Mouse (Mus musculus) erythroblast, embryonic 14.5 days (primary cell): ENCODE measurements around the gene Numb. TPM values are rescaled to one million over a fixed set of nuclear protein-coding genes. Genes with fewer than 3 reads are reported as not detected.

Experiments
- H3K27me3 ChIP-seq: 2 replicates; pipeline ENCODE4 v1.6.1; 2012; ENCODE audit warnings: inconsistent platforms; ENCODE audit not compliant: control insufficient read depth
- H3K36me3 ChIP-seq: 2 replicates; pipeline ENCODE4 v1.6.1; 2012; ENCODE audit warnings: mild to moderate bottlenecking, inconsistent platforms; ENCODE audit not compliant: control insufficient read depth
- H3K4me1 ChIP-seq: 2 replicates; pipeline ENCODE4 v1.6.1; 2012; ENCODE audit warnings: inconsistent platforms; ENCODE audit not compliant: control insufficient read depth
- H3K4me3 ChIP-seq: replicated peaks from 2 replicates; pipeline ENCODE3; 2012; ENCODE audit warnings: moderate library complexity, mild to moderate bottlenecking, inconsistent platforms
- H3K9me3 ChIP-seq: 2 replicates; pipeline ENCODE4 v1.6.1; 2012; ENCODE audit warnings: low read length, inconsistent platforms, mixed read lengths; ENCODE audit not compliant: control insufficient read depth
- GATA1 ChIP-seq: IDR thresholded peaks from 2 replicates; pipeline ENCODE4 v1.6.1; 2012; ENCODE audit warnings: low read length, inconsistent platforms, mixed read lengths
- TAL1 ChIP-seq: IDR thresholded peaks from 3 replicates; pipeline ENCODE4 v1.6.1; 2012; ENCODE audit warnings: low read length, inconsistent platforms, mixed read lengths
- polyA plus RNA-seq: library from polyadenylated mRNA; stranded (reverse); fragments of >175 nt; gene quantifications from 2 replicates; pipeline ENCODE4 v1.2.3, GENCODE M21; 2012

Gene Numb
- polyA plus RNA-seq, 1 experiment = 0.85 TPM

GRCm38 (mm10) chr12:83925160-83925703, 3.5 kb upstream of the Numb start:
- no peaks in the 10 kb centered on the region for H3K9me3 ChIP-seq
- TF ChIP-seq TAL1 = no peak
- TF ChIP-seq GATA1 = no peak

GRCm38 (mm10) chr12:83924332-83924731, 2.6 kb upstream of the Numb start:
- peaks cover 8% of the 10 kb centered on the region for H3K27me3 ChIP-seq
- no peaks in the 10 kb centered on the region for H3K36me3 ChIP-seq
- no peaks in the 10 kb centered on the region for H3K9me3 ChIP-seq
- peaks cover 22% of the 10 kb centered on the region for H3K4me1 ChIP-seq
- TF ChIP-seq TAL1 (no peak), GATA1 (no peak)
- no peak overlapping the region for H3K4me3 ChIP-seq

More at GRCm38 (mm10) chr12:83925160-83925703, 3.5 kb upstream of the Numb start:
- no peaks in the 10 kb centered on the region for H3K36me3 ChIP-seq
- peaks cover 20% of the 10 kb centered on the region for H3K4me1 ChIP-seq
- no peak overlapping the region for H3K4me3 ChIP-seq
- peaks cover 8% of the 10 kb centered on the region for H3K27me3 ChIP-seq

DNA sequence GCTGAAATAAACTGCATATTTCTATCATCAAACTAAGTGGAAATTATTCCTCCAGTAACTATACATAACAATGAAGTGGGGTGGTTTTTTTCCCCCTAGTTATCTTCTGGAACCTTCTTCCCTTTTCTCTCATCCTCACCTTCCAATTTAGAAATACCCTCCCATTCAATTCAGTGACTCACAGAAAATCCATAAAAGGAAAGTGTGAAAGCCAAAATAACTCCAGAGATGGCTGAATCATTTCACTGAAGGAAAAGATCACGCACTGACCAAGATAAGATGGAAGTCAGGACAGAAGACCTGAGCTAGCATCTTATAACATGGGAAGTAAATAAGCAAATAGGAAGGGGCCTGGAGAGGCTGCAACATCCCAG, 1.7 kb upstream of the Numb start:
- Histone ChIP-seq H3K36me3 (no peaks in the 10 kb centered on the region), H3K4me1 (peaks cover 22% of the 10 kb centered on the region), H3K4me3 (no peak overlapping the region), H3K27me3 (peaks cover 5% of the 10 kb centered on the region), H3K9me3 (no peaks in the 10 kb centered on the region)
- TF ChIP-seq GATA1 = no peak
- no peak for TF ChIP-seq TAL1

DNA sequence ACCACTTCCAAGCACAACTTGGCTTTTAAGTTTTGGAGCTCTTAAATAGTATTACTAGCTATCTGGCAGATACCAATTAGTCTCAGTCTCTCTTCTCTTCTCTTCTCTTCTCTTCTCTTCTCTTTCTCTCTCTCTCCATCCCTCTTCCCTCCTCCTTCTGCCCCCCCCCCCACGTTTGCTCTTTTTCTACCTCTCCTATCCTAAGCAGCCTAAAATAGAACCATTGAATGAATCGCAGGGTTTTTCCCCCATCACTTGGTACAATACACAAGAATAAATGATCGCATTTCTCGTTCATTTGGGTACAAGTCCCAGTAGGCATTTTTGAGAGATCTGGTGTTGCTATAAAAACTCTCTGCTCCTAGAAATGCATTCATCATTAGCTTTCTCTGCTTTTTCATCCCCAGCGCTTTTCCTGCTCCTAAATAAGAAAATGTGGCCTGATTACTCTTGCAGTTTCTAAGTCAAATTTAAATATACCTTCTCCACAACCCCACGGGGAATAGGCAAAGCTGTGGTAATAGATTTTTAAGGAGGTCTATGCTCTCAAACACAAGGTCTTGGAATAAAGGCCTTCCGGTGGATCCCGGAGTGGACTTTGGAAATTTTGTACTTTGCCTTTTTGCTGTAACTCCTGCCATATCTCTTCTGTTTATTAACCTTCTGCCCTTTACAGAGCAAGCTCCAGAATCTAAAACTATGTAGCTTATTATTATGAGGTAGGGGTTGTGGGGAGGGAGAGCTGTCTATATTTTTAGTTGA, 1.2 kb upstream of the Numb start:
- no peak for TF ChIP-seq GATA1
- no peak for TF ChIP-seq TAL1
- Histone ChIP-seq H3K4me1 (peaks cover 22% of the 10 kb centered on the region), H3K9me3 (no peaks in the 10 kb centered on the region), H3K36me3 (no peaks in the 10 kb centered on the region), H3K27me3 (peaks cover 5% of the 10 kb centered on the region), H3K4me3 (peak overlapping the region; percentile 96)

DNA sequence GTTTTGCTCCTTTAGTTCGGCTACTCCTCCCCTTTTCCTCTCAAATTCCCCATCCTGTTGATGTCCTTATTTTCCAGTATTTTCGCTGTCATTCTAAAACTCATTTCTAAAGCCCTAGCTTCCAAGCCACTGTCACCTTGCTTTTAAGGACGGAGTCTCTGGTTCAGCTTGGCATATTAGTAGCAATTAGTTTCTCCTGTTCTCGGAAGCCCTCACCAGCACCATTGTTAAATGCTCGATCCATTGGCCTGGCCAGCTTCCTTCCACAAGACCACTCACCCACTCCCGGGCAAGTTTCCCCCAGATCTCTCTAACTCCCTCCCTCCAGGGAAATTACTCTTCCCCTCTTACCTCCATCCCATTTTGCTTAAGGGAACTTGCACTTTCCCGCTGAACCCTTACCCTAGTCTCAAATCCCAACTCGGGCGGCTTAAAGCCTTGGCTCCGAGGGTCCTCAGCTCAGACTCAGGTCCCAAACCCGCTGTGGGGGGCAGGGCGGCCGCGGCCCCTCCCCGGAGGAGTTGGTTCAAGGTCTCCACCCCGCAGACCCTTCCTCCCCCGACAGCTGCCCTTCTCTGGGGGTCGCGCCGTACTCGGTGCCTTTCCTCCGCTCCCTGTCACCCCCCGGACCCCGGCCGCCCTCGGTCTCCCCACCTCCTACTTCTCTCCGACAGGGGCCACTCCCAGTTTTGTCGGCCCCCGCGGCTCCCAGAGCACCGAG, 853 bp downstream of the Numb start:
- TF ChIP-seq GATA1 = no peak
- H3K27me3 ChIP-seq = peaks cover 5% of the 10 kb centered on the region
- no peaks in the 10 kb centered on the region for H3K9me3 ChIP-seq
- peak overlapping the region; percentile 96 for H3K4me3 ChIP-seq
- peaks cover 8% of the 10 kb centered on the region for H3K36me3 ChIP-seq
- H3K4me1 ChIP-seq = peaks cover 22% of the 10 kb centered on the region

DNA sequence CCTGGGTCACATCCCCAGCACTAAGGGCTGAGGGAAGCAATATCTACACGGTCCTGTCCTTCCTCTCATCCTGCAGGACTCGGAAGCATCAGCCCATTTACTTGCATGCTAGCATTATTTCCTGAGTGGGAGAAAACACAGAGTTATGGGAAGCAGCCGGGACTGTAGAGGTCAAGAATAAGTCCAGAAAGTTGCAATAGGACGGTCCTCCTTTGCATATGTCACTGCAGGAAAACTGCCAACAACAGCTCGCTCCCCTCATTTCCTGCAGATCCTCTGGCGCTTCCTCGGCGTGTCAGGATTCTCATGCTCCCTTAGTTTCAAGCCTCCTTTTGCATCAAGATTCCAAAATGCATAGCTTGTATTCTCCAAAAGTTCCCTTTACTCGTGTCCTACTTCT, 4.8 kb downstream of the Numb start:
- H3K36me3 ChIP-seq = peaks cover 17% of the 10 kb centered on the region
- H3K4me3 ChIP-seq = no peak overlapping the region
- no peak for TF ChIP-seq GATA1
- no peak for TF ChIP-seq TAL1
- H3K9me3 ChIP-seq = no peaks in the 10 kb centered on the region
- H3K27me3 ChIP-seq = peaks cover 5% of the 10 kb centered on the region
- peaks cover 11% of the 10 kb centered on the region for H3K4me1 ChIP-seq

DNA sequence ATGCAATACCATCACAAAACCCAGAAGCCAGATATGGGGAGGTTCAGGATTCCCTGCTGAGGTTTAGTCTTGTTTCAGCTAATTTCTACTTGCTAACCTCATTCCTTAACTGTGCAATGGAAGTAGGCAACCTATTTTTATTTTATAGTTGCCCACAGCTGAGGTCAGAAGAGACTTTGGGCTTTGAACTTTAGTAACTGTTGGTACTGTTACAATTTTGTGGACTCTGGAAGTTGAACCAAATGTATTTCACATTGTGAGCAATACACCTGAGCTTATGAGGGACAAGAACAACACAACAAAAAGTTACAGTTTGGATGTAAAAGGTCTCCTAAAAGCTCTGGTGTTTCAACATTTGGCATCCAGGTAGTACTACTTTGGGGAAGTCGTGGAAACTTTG, 6.9 kb downstream of the Numb start:
- no peaks in the 10 kb centered on the region for H3K27me3 ChIP-seq
- no peak overlapping the region for H3K4me3 ChIP-seq
- peaks cover 17% of the 10 kb centered on the region for H3K36me3 ChIP-seq
- peaks cover 13% of the 10 kb centered on the region for H3K4me1 ChIP-seq
- TF ChIP-seq TAL1 (no peak), GATA1 (no peak)
- no peaks in the 10 kb centered on the region for H3K9me3 ChIP-seq

- H3K4me3 ChIP-seq = no peak overlapping the region
- no peaks in the 10 kb centered on the region for H3K9me3 ChIP-seq
- H3K27me3 ChIP-seq = no peaks in the 10 kb centered on the region
- no peak for TF ChIP-seq GATA1
- TF ChIP-seq TAL1 = no peak
- H3K36me3 ChIP-seq = peaks cover 17% of the 10 kb centered on the region
- H3K4me1 ChIP-seq = peaks cover 11% of the 10 kb centered on the region
These were observed 7.5 kb downstream of the Numb start for GRCm38 (mm10) chr12:83914202-83914740.

DNA sequence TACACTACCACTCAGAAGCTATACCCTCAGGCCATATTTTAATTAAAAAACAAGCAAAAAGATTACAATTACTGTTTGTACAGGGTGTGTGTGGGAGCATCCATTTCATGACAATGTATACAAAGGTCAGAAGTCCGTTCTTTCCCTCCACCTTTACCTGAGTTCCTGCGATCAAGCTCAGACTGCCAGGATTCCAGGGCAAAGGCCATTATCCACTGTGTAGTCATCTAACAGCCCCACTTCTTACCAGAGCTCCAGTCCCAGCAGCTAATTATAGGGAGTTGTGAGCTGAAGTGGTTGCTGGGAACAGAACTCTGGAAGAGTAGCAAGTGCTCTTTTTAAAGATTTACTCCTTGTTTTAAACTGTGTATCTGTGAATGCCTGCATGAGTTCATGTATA, 11.3 kb downstream of the Numb start:
- peaks cover 10% of the 10 kb centered on the region for H3K36me3 ChIP-seq
- no peaks in the 10 kb centered on the region for H3K9me3 ChIP-seq
- TF ChIP-seq GATA1 (no peak), TAL1 (no peak)
- H3K27me3 ChIP-seq = no peaks in the 10 kb centered on the region
- no peak overlapping the region for H3K4me3 ChIP-seq
- peaks cover 11% of the 10 kb centered on the region for H3K4me1 ChIP-seq
